Mouse (Mus musculus): ENCODE data around the gene Asap2. TPM values are rescaled to one million over a fixed set of nuclear protein-coding genes. Genes with fewer than 3 reads are reported as not detected.

Gene Asap2
- total RNA-seq, 2 experiments from 2014 or later = 38.6 to 40.1 TPM

GRCm38 (mm10) chr12:21161841-21162240, 171.6 kb downstream of the Asap2 start:
- DNase-seq (ENCODE audit: low spot score in 2 of 2) = no peak
- TF ChIP-seq CTCF (conservative IDR thresholded peaks at IDR 0.05) = no peak
- H3K27ac ChIP-seq = no peak overlapping the region
- H3K4me3 ChIP-seq = no peak overlapping the region

GRCm38 (mm10) chr12:21163706-21164105, 173.4 kb downstream of the Asap2 start:
- no peak for TF ChIP-seq CTCF (conservative IDR thresholded peaks at IDR 0.05)
- Histone ChIP-seq H3K4me3 (no peak overlapping the region), H3K27ac (no peak overlapping the region)
- DNase-seq (ENCODE audit: low spot score in 2 of 2) = no peak

DNA sequence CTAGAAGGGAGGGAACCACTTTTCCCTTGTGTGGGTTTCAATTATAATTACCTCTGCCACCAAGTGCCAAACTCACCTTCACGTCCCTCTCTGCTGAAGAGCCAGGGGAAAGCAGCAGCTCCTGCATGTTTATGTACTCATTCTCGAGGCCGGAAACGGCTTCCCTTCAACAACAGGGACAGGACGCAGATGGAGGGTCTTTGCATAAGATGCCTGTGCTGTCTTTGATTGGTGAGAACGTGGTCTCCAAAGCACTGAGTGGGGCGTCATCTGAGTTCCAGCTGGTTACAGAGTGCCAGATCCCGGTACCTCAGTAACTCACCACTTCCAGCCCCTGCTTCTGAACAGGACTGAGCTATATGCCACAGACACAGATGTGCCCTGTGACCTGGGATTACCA, 174.0 kb downstream of the Asap2 start:
- H3K4me3 ChIP-seq = no peak overlapping the region
- no peak for TF ChIP-seq CTCF (conservative IDR thresholded peaks at IDR 0.05)
- 0 out of 2 replicates have a peak overlapping the region, but pooled peaks have one; percentile 3 for H3K27ac ChIP-seq
- no peak for DNase-seq (ENCODE audit: low spot score in 2 of 2)

- H3K4me3 ChIP-seq = no peak overlapping the region
- H3K27ac ChIP-seq = 0 out of 2 replicates have a peak overlapping the region, but pooled peaks have one; percentile 6
- no peak for DNase-seq (ENCODE audit: low spot score in 2 of 2)
- no peak for TF ChIP-seq CTCF (conservative IDR thresholded peaks at IDR 0.05)
Observed at GRCm38 (mm10) chr12:21165157-21165556, 174.9 kb downstream of the Asap2 start.

DNA sequence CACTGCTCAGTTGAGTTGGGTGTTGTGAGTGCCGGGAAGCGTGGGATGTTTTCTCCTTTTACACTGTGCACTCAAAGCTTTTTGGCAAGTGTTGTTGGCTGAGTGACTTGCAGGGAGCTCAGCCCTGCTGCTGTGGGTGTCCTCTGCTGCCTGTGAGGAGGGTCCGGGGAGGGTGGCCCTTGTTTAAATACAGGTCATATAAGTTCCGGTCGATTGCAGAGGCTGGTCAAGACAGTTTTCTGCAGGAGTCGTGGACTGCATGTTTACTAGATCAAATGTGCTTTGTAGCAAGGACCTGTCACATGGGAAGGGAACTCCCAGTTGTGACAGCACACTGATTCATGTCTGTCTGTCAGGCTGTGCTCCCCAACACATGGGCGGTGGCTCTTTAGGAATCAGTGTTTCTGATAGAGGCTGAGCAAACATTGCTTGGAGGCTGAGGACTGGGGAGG, 175.7 kb downstream of the Asap2 start:
- peak; percentile 49 to 59 for DNase-seq (ENCODE audit: low spot score in 2 of 2)
- H3K27ac ChIP-seq = peak overlapping the region; percentile 64
- no peak for TF ChIP-seq CTCF (conservative IDR thresholded peaks at IDR 0.05)

DNA sequence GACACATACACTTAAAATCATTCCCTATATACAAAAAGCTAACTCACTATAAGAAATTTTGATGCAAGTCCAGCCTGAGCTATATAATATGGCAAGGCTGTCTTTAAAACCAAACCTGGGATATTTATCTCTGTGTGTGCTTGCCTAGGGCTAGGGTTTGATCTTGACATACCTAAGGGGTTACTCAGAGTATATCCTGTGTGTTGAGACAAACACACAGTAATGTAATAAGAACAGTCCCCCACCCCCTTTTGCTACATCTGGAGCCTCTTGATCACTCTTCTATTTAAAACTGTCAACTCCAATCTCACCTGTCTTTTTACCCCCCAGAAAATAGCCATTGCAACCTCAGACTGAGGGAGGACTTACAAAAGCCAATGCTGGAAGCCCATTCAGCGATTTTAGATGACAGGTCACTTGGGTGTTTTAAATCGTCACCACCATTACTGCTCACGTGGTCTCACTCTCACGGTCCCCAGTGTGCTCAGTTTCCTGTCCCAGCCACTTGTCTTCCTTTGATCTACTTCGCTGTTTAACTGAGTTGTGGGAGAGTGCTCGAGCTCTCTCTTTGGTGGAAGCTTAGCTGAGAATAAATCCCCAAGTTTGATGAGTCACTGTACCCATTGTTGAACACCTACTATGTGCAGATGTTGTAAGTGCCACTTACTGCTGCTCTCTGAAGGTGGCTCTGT, 176.8 kb downstream of the Asap2 start:
- Histone ChIP-seq H3K27ac (no peak overlapping the region), H3K4me3 (no peak overlapping the region)
- DNase-seq (ENCODE audit: low spot score in 2 of 2) = no peak
- no peak for TF ChIP-seq CTCF (conservative IDR thresholded peaks at IDR 0.05)

More for the DNA sequence above, 175.7 kb downstream of the Asap2 start:
- H3K4me3 ChIP-seq = no peak overlapping the region

GRCm38 (mm10) chr12:21167741-21168140, 177.5 kb downstream of the Asap2 start:
- no peak overlapping the region for H3K4me3 ChIP-seq
- no peak overlapping the region for H3K27ac ChIP-seq
- TF ChIP-seq CTCF (conservative IDR thresholded peaks at IDR 0.05) = no peak
- DNase-seq (ENCODE audit: low spot score in 2 of 2) = no peak

GRCm38 (mm10) chr12:21168149-21168548, 177.9 kb downstream of the Asap2 start:
- DNase-seq (ENCODE audit: low spot score in 2 of 2) = no peak
- TF ChIP-seq CTCF (conservative IDR thresholded peaks at IDR 0.05) = no peak
- H3K4me3 ChIP-seq = no peak overlapping the region
- H3K27ac ChIP-seq = no peak overlapping the region

- Histone ChIP-seq H3K27ac (no peak overlapping the region), H3K4me3 (no peak overlapping the region)
- no peak for DNase-seq (ENCODE audit: low spot score in 2 of 2)
- TF ChIP-seq CTCF (conservative IDR thresholded peaks at IDR 0.05) = no peak
Observed at GRCm38 (mm10) chr12:21171776-21172490, 181.7 kb downstream of the Asap2 start.

DNA sequence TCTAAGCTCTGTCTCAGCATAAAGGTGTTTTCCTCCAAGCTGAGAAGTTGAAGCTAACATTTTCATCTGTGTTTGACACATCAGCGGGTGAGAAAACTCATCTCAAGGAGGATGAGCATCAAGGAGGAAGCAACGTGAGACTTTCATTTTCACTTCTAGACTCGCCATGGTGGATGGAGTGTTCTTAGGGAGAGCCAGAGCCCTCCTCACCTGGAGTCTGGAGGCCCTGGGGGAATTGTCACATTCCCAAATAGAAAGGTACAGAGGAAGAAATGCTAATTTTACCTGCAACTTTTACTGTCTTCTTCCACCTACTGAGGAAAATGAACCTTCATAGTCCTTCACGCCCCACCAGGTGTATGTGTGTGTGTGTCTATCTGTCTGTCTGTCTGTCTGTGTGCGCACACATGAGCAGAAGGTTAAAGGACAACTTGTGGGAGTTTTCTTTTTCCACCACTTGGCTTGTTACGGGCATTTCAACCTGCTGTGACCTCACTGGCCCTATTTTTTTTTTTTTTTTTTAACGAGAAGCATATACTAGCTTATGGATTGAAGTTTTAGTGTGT, 183.7 kb downstream of the Asap2 start:
- no peak for DNase-seq (ENCODE audit: low spot score in 2 of 2)
- no peak for TF ChIP-seq CTCF (conservative IDR thresholded peaks at IDR 0.05)
- H3K27ac ChIP-seq = no peak overlapping the region

GRCm38 (mm10) chr12:21176399-21176798, 186.1 kb downstream of the Asap2 start:
- no peak for DNase-seq (ENCODE audit: low spot score in 2 of 2)
- Histone ChIP-seq H3K27ac (no peak overlapping the region), H3K4me3 (no peak overlapping the region)
- no peak for TF ChIP-seq CTCF (conservative IDR thresholded peaks at IDR 0.05)

More for the DNA sequence above, 183.7 kb downstream of the Asap2 start:
- H3K4me3 ChIP-seq = no peak overlapping the region

- H3K4me3 ChIP-seq = no peak overlapping the region
- no peak for DNase-seq (ENCODE audit: low spot score in 2 of 2)
- H3K27ac ChIP-seq = no peak overlapping the region
- TF ChIP-seq CTCF (conservative IDR thresholded peaks at IDR 0.05) = no peak
Observed at GRCm38 (mm10) chr12:21177123-21177698, 187.0 kb downstream of the Asap2 start.

DNA sequence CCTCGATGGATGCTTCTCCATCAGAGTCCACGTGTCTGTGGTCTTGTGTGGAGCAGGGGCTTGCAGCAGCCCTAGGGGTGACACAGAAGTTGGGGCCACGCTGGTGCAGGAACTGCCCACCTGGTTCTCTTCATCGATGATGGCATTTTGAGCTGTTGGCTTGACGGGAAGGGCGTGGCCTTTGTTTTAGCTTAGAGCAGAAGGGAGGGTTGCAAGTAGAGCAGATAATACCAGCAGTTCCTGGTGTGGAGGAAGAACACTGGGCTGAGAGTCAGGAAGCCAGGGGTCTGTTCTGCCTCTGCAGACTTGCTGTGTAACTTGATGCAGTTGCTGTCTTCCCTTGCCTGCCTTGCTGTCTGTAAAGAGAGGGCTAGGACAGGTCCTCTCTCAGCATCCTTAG, 189.8 kb downstream of the Asap2 start:
- no peak for DNase-seq (ENCODE audit: low spot score in 2 of 2)
- H3K4me3 ChIP-seq = no peak overlapping the region

More for the DNA sequence above, 189.8 kb downstream of the Asap2 start:
- no peak for TF ChIP-seq CTCF (conservative IDR thresholded peaks at IDR 0.05)
- no peak overlapping the region for H3K27ac ChIP-seq

Measured in layer of hippocampus, adult 2 months (tissue).